Mouse (Mus musculus): ENCODE data around the gene Guca2a. TPM values are rescaled to one million over a fixed set of nuclear protein-coding genes. Genes with fewer than 3 reads are reported as not detected.

Guca2a gene
- polyA plus RNA-seq, 1 experiment from 2014 or later: not detected

- Histone ChIP-seq H3K4me1 (ENCODE audit: control insufficient read depth, insufficient read depth, low read length) (peaks cover 17% of the 10 kb centered on the region), H3K36me3 (ENCODE audit: control insufficient read depth, insufficient read depth, low read length) (no peaks in the 10 kb centered on the region), H3K27ac (ENCODE audit: low read depth, low read length) (no peak overlapping the region), H3K4me3 (ENCODE audit: low read depth, low read length) (no peak overlapping the region), H3K4me2 (no peak overlapping the region), H3K9ac (ENCODE audit: low read depth, low read length) (no peak overlapping the region), H3K27me3 (ENCODE audit: control insufficient read depth, insufficient read depth, low read length) (no peaks in the 10 kb centered on the region), H3K9me3 (replicated peaks; ENCODE audit: control insufficient read depth, low read length) (no peaks in the 10 kb centered on the region)
- WGBS (ENCODE audit: insufficient replicate concordance): 70% methylated on average over 4 of the region's 4 CpGs
- no peak for ATAC-seq (replicated peaks; ENCODE audit: insufficient number of reproducible peaks, low FRiP score, low TSS enrichment)
Measured at GRCm38 (mm10) chr4:119668596-119668995, 31.1 kb downstream of the Guca2a start.

DNA sequence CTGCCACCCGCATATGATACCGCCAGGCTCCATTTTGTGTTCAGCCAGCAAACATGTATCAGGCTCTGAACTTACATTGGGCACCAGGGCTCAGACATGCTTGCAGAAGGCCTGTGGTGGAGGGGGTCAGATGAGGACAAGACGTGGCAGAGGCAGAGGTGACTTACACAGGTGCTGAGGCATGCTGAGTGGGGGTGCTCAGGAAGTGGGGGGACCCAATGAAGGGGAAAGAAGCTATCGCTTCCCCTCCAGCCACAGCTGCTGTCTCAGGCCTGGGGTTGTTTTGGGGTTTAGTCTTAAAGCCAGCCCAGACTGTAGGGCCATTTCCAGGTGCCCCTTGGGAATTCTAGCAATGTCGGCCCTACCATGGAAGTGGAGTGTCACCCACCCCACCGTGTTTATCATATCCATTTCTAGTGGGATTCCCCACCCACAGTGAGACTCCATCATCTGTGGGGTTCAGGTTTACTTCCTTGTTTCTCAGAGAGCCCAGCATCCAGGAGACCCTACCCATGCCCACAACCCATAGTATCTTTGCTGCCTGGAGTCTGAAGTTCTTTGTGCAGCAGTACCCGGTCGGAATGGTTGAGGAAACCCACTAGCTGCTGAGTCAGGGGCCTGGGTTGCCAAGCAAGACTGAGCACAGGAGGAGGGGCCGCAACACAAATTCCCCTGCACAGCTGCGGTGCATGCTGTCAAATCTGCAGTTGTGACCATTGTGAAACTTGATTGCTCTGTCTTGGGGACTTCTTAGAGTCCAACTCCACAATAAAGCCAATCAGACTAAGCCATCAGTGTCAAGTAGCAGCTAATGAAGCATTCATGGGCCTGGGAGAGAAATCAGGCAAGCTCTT lies 32.1 kb downstream of the Guca2a start:
- no peak overlapping the region for H3K9ac ChIP-seq (ENCODE audit: low read depth, low read length)
- no peak overlapping the region for H3K27ac ChIP-seq (ENCODE audit: low read depth, low read length)
- ATAC-seq (replicated peaks; ENCODE audit: insufficient number of reproducible peaks, low FRiP score, low TSS enrichment): no peak
- H3K27me3 ChIP-seq (ENCODE audit: control insufficient read depth, insufficient read depth, low read length): no peaks in the 10 kb centered on the region
- H3K4me2 ChIP-seq: no peak overlapping the region
- H3K4me1 ChIP-seq (ENCODE audit: control insufficient read depth, insufficient read depth, low read length): peaks cover 17% of the 10 kb centered on the region
- no peaks in the 10 kb centered on the region for H3K9me3 ChIP-seq (replicated peaks; ENCODE audit: control insufficient read depth, low read length)
- 74% methylated on average over 10 of the region's 10 CpGs for WGBS (ENCODE audit: insufficient replicate concordance)
- H3K4me3 ChIP-seq (ENCODE audit: low read depth, low read length): no peak overlapping the region
- H3K36me3 ChIP-seq (ENCODE audit: control insufficient read depth, insufficient read depth, low read length): no peaks in the 10 kb centered on the region

- no peaks in the 10 kb centered on the region for H3K27me3 ChIP-seq (ENCODE audit: control insufficient read depth, insufficient read depth, low read length)
- H3K4me2 ChIP-seq: no peak overlapping the region
- H3K27ac ChIP-seq (ENCODE audit: low read depth, low read length): no peak overlapping the region
- WGBS (ENCODE audit: insufficient replicate concordance): 61% methylated on average over 7 of the region's 7 CpGs
- peaks cover 15% of the 10 kb centered on the region for H3K4me1 ChIP-seq (ENCODE audit: control insufficient read depth, insufficient read depth, low read length)
- no peak overlapping the region for H3K4me3 ChIP-seq (ENCODE audit: low read depth, low read length)
- H3K36me3 ChIP-seq (ENCODE audit: control insufficient read depth, insufficient read depth, low read length): no peaks in the 10 kb centered on the region
- no peaks in the 10 kb centered on the region for H3K9me3 ChIP-seq (replicated peaks; ENCODE audit: control insufficient read depth, low read length)
- ATAC-seq (replicated peaks; ENCODE audit: insufficient number of reproducible peaks, low FRiP score, low TSS enrichment): no peak
- no peak overlapping the region for H3K9ac ChIP-seq (ENCODE audit: low read depth, low read length)
Measured at GRCm38 (mm10) chr4:119670210-119670555, 32.7 kb downstream of the Guca2a start.

- WGBS (ENCODE audit: insufficient replicate concordance): 72% methylated on average over 6 of the region's 6 CpGs
Measured at GRCm38 (mm10) chr4:119670736-119671135, 33.2 kb downstream of the Guca2a start.

GRCm38 (mm10) chr4:119671164-119671563 lies 33.7 kb downstream of the Guca2a start:
- H3K36me3 ChIP-seq (ENCODE audit: control insufficient read depth, insufficient read depth, low read length): no peaks in the 10 kb centered on the region
- H3K4me1 ChIP-seq (ENCODE audit: control insufficient read depth, insufficient read depth, low read length): peaks cover 15% of the 10 kb centered on the region
- ATAC-seq (replicated peaks; ENCODE audit: insufficient number of reproducible peaks, low FRiP score, low TSS enrichment): no peak
- no peak overlapping the region for H3K4me3 ChIP-seq (ENCODE audit: low read depth, low read length)
- no peaks in the 10 kb centered on the region for H3K27me3 ChIP-seq (ENCODE audit: control insufficient read depth, insufficient read depth, low read length)
- no peak overlapping the region for H3K9ac ChIP-seq (ENCODE audit: low read depth, low read length)
- H3K4me2 ChIP-seq: no peak overlapping the region
- H3K9me3 ChIP-seq (replicated peaks; ENCODE audit: control insufficient read depth, low read length): no peaks in the 10 kb centered on the region
- no peak overlapping the region for H3K27ac ChIP-seq (ENCODE audit: low read depth, low read length)
- WGBS (ENCODE audit: insufficient replicate concordance): 68% methylated on average over 9 of the region's 9 CpGs

More at GRCm38 (mm10) chr4:119670736-119671135, 33.2 kb downstream of the Guca2a start:
- Histone ChIP-seq H3K4me1 (ENCODE audit: control insufficient read depth, insufficient read depth, low read length) (peaks cover 15% of the 10 kb centered on the region), H3K27me3 (ENCODE audit: control insufficient read depth, insufficient read depth, low read length) (no peaks in the 10 kb centered on the region), H3K9ac (ENCODE audit: low read depth, low read length) (no peak overlapping the region), H3K9me3 (replicated peaks; ENCODE audit: control insufficient read depth, low read length) (no peaks in the 10 kb centered on the region), H3K36me3 (ENCODE audit: control insufficient read depth, insufficient read depth, low read length) (no peaks in the 10 kb centered on the region), H3K27ac (ENCODE audit: low read depth, low read length) (no peak overlapping the region), H3K4me3 (ENCODE audit: low read depth, low read length) (no peak overlapping the region), H3K4me2 (no peak overlapping the region)
- no peak for ATAC-seq (replicated peaks; ENCODE audit: insufficient number of reproducible peaks, low FRiP score, low TSS enrichment)

DNA sequence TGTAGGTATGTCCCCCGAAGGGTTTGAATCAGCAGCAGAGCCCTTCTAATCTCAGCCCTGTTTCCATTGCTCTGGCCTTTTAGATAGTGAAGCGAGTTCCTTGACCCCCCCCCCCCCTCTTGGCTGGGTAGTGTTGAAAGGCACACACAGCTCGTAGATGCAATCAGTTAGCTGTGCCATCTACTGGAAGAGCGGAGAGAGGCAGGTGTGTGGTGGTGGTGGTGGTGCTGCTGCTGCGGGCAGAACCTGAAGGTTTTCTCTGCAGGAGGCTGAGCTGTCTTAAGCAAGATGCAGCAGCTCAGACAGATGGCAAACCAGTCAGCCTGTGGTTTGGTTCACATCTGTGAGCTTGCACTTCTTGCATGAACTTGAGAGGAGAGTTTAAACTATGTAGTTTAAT lies 35.2 kb downstream of the Guca2a start:
- Histone ChIP-seq H3K4me1 (ENCODE audit: control insufficient read depth, insufficient read depth, low read length) (peaks cover 15% of the 10 kb centered on the region), H3K36me3 (ENCODE audit: control insufficient read depth, insufficient read depth, low read length) (no peaks in the 10 kb centered on the region), H3K27me3 (ENCODE audit: control insufficient read depth, insufficient read depth, low read length) (no peaks in the 10 kb centered on the region), H3K4me2 (no peak overlapping the region), H3K4me3 (ENCODE audit: low read depth, low read length) (no peak overlapping the region), H3K9ac (ENCODE audit: low read depth, low read length) (no peak overlapping the region), H3K27ac (ENCODE audit: low read depth, low read length) (no peak overlapping the region), H3K9me3 (replicated peaks; ENCODE audit: control insufficient read depth, low read length) (no peaks in the 10 kb centered on the region)
- 13% methylated on average over 5 of the region's 5 CpGs for WGBS (ENCODE audit: insufficient replicate concordance)
- no peak for ATAC-seq (replicated peaks; ENCODE audit: insufficient number of reproducible peaks, low FRiP score, low TSS enrichment)

DNA sequence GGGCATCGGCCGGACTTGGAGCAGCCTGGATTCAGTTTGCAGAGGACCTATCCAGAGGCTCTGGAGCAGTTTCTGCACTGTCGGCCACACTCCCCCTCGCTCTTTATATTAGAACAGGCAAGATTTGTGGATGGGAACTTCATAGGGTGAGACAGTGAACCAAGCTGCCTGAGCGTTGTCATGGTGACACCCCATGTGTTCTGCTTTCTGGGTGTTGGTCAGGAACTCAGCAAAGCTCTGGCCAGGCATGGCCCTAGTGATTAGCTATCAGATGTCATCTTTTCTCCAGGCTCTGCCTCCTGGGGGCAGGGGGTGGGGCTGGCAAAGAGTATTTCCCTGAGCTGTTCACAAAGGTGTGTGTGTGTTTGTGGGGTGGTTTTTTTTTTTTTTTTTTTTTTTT lies 45.1 kb downstream of the Guca2a start:
- 51% methylated on average over 5 of the region's 5 CpGs for WGBS (ENCODE audit: insufficient replicate concordance)
- H3K4me3 ChIP-seq (ENCODE audit: low read depth, low read length): no peak overlapping the region
- H3K27me3 ChIP-seq (ENCODE audit: control insufficient read depth, insufficient read depth, low read length): no peaks in the 10 kb centered on the region
- no peaks in the 10 kb centered on the region for H3K4me1 ChIP-seq (ENCODE audit: control insufficient read depth, insufficient read depth, low read length)
- H3K27ac ChIP-seq (ENCODE audit: low read depth, low read length): no peak overlapping the region
- H3K9me3 ChIP-seq (replicated peaks; ENCODE audit: control insufficient read depth, low read length): no peaks in the 10 kb centered on the region
- ATAC-seq (replicated peaks; ENCODE audit: insufficient number of reproducible peaks, low FRiP score, low TSS enrichment): no peak
- no peak overlapping the region for H3K4me2 ChIP-seq
- H3K9ac ChIP-seq (ENCODE audit: low read depth, low read length): no peak overlapping the region
- no peaks in the 10 kb centered on the region for H3K36me3 ChIP-seq (ENCODE audit: control insufficient read depth, insufficient read depth, low read length)

- ATAC-seq (replicated peaks; ENCODE audit: insufficient number of reproducible peaks, low FRiP score, low TSS enrichment): no peak
- Histone ChIP-seq H3K4me3 (ENCODE audit: low read depth, low read length) (no peak overlapping the region), H3K4me1 (ENCODE audit: control insufficient read depth, insufficient read depth, low read length) (no peaks in the 10 kb centered on the region), H3K27me3 (ENCODE audit: control insufficient read depth, insufficient read depth, low read length) (no peaks in the 10 kb centered on the region), H3K27ac (ENCODE audit: low read depth, low read length) (no peak overlapping the region), H3K4me2 (no peak overlapping the region), H3K9ac (ENCODE audit: low read depth, low read length) (no peak overlapping the region), H3K9me3 (replicated peaks; ENCODE audit: control insufficient read depth, low read length) (no peaks in the 10 kb centered on the region), H3K36me3 (ENCODE audit: control insufficient read depth, insufficient read depth, low read length) (no peaks in the 10 kb centered on the region)
- WGBS (ENCODE audit: insufficient replicate concordance): 65% methylated on average over 2 of the region's 2 CpGs
Measured at GRCm38 (mm10) chr4:119685746-119686145, 48.2 kb downstream of the Guca2a start.

All from heart, embryonic 11.5 days (tissue).